Mouse (Mus musculus): ENCODE results near the gene Tnni2. TPM values are rescaled to one million over a fixed set of nuclear protein-coding genes. Genes with fewer than 3 reads are reported as not detected.

Tnni2 gene
- polyA plus RNA-seq, 1 experiment from 2014 or later = 17.6 TPM

DNA sequence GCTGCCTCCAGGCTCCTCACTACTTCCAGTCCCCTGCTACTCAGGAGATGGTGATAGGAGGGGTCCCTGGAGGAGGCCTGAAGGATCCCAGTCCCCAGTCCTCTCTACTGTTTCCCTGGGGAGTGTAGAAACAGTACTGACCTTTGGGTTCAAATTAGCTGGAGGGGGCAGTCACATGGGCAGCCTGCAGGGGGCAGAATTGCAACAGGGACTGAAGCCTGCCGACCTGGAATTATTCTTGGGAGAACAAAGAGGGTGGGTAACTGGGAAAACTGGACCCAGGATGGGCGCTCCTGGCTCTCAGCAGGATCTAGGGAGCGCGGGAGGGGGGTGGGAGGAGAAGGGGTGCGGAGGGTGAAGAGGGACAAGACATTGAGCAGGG, 39.6 kb downstream of the Tnni2 start:
- Histone ChIP-seq H3K4me3 (ENCODE audit: low read length) (peak overlapping the region; percentile 35), H3K27ac (ENCODE audit: low read length) (peak overlapping the region; percentile 95), H3K9me3 (ENCODE audit: control insufficient read depth, low read length) (no peaks in the 10 kb centered on the region), H3K27me3 (ENCODE audit: control insufficient read depth, insufficient read depth, low read depth, low read length) (no peaks in the 10 kb centered on the region), H3K36me3 (ENCODE audit: control insufficient read depth, insufficient read depth, low read length) (no peaks in the 10 kb centered on the region), H3K9ac (ENCODE audit: low read length) (peak overlapping the region; percentile 75), H3K4me1 (replicated peaks; ENCODE audit: control insufficient read depth, insufficient read depth, low read length) (peaks cover 30% of the 10 kb centered on the region), H3K4me2 (ENCODE audit: low read depth, low read length) (peak overlapping the region; percentile 61)
- ATAC-seq (ENCODE audit: low read depth) = peak; percentile 11
- 8% methylated on average over 5 of the region's 5 CpGs for WGBS

DNA sequence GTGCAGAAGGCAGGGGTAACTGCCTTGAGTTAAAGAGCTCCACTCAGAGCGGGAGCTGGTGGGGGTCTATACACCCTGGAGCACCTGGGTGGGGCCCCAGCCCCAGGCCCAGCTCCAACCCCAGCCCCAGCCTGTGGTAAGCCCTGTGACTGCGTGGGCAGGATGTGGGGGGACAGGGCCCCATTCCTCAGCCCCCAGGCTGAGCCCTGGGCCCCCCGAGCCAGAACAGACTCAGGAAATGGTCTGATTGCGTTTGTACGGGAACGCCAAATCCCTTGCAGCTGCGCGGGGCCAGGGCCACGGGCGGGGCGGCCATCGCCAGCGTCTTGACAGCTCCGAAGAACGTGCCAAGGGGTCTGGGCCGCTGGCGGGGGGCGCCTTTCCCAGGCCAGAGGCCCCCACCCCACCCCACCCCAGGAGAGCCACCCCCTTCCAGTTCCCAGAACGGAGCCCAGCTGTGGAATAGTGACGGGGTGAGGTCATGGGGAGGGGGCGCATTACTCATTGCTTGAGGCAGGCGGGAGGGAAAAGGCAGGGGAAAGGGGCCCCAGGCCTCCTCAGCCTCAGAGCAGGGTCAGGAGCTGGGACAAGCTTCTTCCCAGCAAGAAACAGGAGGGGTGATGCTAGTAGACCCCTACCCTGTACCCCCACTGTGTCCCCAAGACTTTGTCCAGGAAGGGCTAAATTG, 40.1 kb downstream of the Tnni2 start:
- Histone ChIP-seq H3K27ac (ENCODE audit: low read length) (peak overlapping the region; percentile 95), H3K9me3 (ENCODE audit: control insufficient read depth, low read length) (no peaks in the 10 kb centered on the region), H3K4me1 (replicated peaks; ENCODE audit: control insufficient read depth, insufficient read depth, low read length) (peaks cover 30% of the 10 kb centered on the region), H3K4me3 (ENCODE audit: low read length) (peak overlapping the region; percentile 35), H3K36me3 (ENCODE audit: control insufficient read depth, insufficient read depth, low read length) (peaks cover 2% of the 10 kb centered on the region), H3K27me3 (ENCODE audit: control insufficient read depth, insufficient read depth, low read depth, low read length) (no peaks in the 10 kb centered on the region), H3K4me2 (ENCODE audit: low read depth, low read length) (peak overlapping the region; percentile 61), H3K9ac (ENCODE audit: low read length) (peak overlapping the region; percentile 75)
- peak; percentile 77 for ATAC-seq (ENCODE audit: low read depth)
- WGBS = 2% methylated on average over 22 of the region's 22 CpGs

DNA sequence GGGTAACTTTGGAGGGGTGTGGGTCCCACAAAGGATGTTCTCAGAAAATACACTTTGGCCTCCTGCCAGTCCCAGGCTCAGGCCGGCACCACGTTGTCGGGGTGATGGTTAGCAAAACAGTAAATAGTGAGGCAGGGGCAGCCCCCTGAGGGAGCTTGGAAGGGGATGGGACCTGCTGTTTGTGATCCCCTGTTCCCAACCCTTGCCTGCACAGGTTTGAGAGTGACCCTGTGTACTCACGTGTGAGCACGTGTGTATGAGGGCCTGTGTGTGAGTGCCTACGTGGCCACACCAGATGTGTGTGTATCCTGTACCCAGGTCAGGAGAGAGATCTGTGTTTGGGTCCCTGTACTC, 40.6 kb downstream of the Tnni2 start:
- no peaks in the 10 kb centered on the region for H3K27me3 ChIP-seq (ENCODE audit: control insufficient read depth, insufficient read depth, low read depth, low read length)
- peak overlapping the region; percentile 35 for H3K4me3 ChIP-seq (ENCODE audit: low read length)
- no peaks in the 10 kb centered on the region for H3K9me3 ChIP-seq (ENCODE audit: control insufficient read depth, low read length)
- H3K36me3 ChIP-seq (ENCODE audit: control insufficient read depth, insufficient read depth, low read length) = peaks cover 3% of the 10 kb centered on the region
- peak overlapping the region; percentile 95 for H3K27ac ChIP-seq (ENCODE audit: low read length)
- peaks cover 30% of the 10 kb centered on the region for H3K4me1 ChIP-seq (replicated peaks; ENCODE audit: control insufficient read depth, insufficient read depth, low read length)
- peak overlapping the region; percentile 61 for H3K4me2 ChIP-seq (ENCODE audit: low read depth, low read length)
- ATAC-seq (ENCODE audit: low read depth) = peak; percentile 24
- 14% methylated on average over 6 of the region's 6 CpGs for WGBS
- peak overlapping the region; percentile 75 for H3K9ac ChIP-seq (ENCODE audit: low read length)

DNA sequence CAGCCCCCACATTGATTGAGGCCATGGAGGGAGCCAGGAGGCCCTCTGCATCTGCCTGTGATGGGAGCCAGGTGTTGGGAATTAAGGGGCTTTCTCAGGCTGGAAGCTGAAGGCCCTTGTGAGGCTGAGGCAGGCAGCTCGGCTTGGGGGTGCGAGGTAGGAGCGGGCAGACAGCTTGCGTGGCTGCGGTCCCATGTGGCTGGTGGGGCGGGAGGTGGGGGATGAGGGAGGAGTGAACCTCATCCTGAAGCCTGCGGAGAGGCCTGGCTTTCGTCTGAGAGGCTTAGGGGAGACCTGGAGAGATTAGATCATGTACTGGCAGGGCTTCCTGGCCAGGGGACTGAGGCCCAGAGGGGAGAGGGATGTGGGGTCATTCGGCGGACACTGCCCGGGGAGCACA, 41.5 kb downstream of the Tnni2 start:
- H3K4me2 ChIP-seq (ENCODE audit: low read depth, low read length) = no peak overlapping the region

DNA sequence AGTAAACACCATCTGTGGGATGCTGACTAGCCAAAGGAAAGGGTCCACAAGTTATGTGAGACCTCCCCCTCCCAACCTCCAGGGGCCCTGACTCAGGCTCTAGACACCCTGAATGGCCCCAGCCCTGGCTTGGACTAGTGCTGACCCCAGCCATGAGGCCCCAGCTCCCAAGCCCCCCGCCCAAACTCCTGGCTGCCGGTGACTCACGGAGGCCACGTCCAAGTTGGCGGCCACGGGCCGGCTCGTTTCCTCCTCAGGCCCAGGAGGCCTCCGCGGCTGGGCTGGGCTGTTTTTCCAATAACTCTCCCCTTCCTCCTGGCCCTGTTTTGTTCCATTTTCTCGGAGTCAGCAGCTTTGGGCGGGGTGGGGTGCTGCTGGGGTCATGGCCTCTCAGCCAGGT, 43.2 kb downstream of the Tnni2 start:
- Histone ChIP-seq H3K36me3 (ENCODE audit: control insufficient read depth, insufficient read depth, low read length) (peaks cover 8% of the 10 kb centered on the region), H3K4me2 (ENCODE audit: low read depth, low read length) (no peak overlapping the region), H3K4me3 (ENCODE audit: low read length) (no peak overlapping the region), H3K27me3 (ENCODE audit: control insufficient read depth, insufficient read depth, low read depth, low read length) (no peaks in the 10 kb centered on the region), H3K4me1 (replicated peaks; ENCODE audit: control insufficient read depth, insufficient read depth, low read length) (peaks cover 34% of the 10 kb centered on the region), H3K9me3 (ENCODE audit: control insufficient read depth, low read length) (no peaks in the 10 kb centered on the region), H3K27ac (ENCODE audit: low read length) (no peak overlapping the region), H3K9ac (ENCODE audit: low read length) (no peak overlapping the region)
- 69% methylated on average over 12 of the region's 12 CpGs for WGBS
- ATAC-seq (ENCODE audit: low read depth) = no peak

More for the DNA sequence above, 41.5 kb downstream of the Tnni2 start:
- peak overlapping the region; percentile 95 for H3K27ac ChIP-seq (ENCODE audit: low read length)
- peaks cover 34% of the 10 kb centered on the region for H3K4me1 ChIP-seq (replicated peaks; ENCODE audit: control insufficient read depth, insufficient read depth, low read length)
- H3K4me3 ChIP-seq (ENCODE audit: low read length) = no peak overlapping the region
- no peak for ATAC-seq (ENCODE audit: low read depth)
- H3K9me3 ChIP-seq (ENCODE audit: control insufficient read depth, low read length) = no peaks in the 10 kb centered on the region
- no peaks in the 10 kb centered on the region for H3K27me3 ChIP-seq (ENCODE audit: control insufficient read depth, insufficient read depth, low read depth, low read length)
- WGBS = 46% methylated on average over 11 of the region's 11 CpGs
- peaks cover 3% of the 10 kb centered on the region for H3K36me3 ChIP-seq (ENCODE audit: control insufficient read depth, insufficient read depth, low read length)
- peak overlapping the region; percentile 39; the same call in 1 of the 2 replicates for H3K9ac ChIP-seq (ENCODE audit: low read length)

DNA sequence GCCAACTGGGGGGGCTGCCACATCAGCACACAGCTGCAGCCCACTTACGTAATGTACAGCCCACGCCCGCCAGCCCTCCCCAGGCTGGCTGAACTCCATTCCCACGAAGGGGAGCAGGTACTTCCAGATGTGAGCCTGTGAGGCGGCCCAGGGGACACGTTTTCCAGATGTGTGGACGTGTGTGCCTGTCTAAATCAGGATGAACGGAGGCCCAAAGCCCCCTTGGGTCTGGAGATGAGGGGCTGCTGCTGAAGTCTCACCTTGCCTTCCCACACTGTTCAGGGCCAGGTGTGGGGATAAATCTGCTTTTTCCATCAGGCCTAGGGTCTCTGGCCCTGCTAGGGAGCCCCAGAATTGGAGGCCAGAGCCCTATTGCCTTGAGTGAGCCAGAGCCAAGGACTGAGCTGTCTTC, 45.1 kb downstream of the Tnni2 start:
- H3K4me2 ChIP-seq (ENCODE audit: low read depth, low read length) = no peak overlapping the region
- H3K27ac ChIP-seq (ENCODE audit: low read length) = peak overlapping the region; percentile 65
- peaks cover 8% of the 10 kb centered on the region for H3K36me3 ChIP-seq (ENCODE audit: control insufficient read depth, insufficient read depth, low read length)
- H3K4me3 ChIP-seq (ENCODE audit: low read length) = no peak overlapping the region
- 74% methylated on average over 8 of the region's 8 CpGs for WGBS
- no peaks in the 10 kb centered on the region for H3K27me3 ChIP-seq (ENCODE audit: control insufficient read depth, insufficient read depth, low read depth, low read length)
- H3K9ac ChIP-seq (ENCODE audit: low read length) = peak overlapping the region; percentile 49
- peaks cover 21% of the 10 kb centered on the region for H3K4me1 ChIP-seq (replicated peaks; ENCODE audit: control insufficient read depth, insufficient read depth, low read length)
- ATAC-seq (ENCODE audit: low read depth) = no peak
- H3K9me3 ChIP-seq (ENCODE audit: control insufficient read depth, low read length) = no peaks in the 10 kb centered on the region

DNA sequence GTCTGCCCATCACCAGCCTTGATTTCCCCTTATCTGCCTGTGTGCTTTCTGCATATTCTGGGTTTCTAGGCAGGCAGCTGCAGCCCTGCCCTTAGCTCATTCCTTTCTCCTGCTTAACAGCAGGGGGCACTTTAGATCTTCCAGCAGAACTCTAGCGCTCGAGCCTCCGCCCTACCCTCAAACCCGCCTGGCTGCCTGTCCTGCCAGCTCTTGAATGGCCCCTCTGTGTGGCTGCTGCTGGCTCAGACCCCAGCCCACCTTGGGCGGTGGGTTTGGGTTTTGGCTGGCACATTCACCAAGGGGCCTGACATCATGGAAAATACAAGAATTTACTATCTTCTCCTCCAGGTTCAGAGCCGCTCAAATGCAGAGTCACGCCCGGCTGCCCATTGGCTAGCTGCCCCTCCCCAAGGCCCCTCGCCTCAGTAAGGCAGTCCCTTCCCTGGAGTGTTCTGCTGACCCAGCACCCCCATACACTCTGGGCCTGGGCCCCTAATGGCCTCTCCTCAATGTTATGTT, 45.8 kb downstream of the Tnni2 start:
- peaks cover 8% of the 10 kb centered on the region for H3K36me3 ChIP-seq (ENCODE audit: control insufficient read depth, insufficient read depth, low read length)
- H3K9ac ChIP-seq (ENCODE audit: low read length) = peak overlapping the region; percentile 49
- 13% methylated on average over 9 of the region's 9 CpGs for WGBS
- H3K4me1 ChIP-seq (replicated peaks; ENCODE audit: control insufficient read depth, insufficient read depth, low read length) = peaks cover 14% of the 10 kb centered on the region
- H3K9me3 ChIP-seq (ENCODE audit: control insufficient read depth, low read length) = no peaks in the 10 kb centered on the region
- H3K27me3 ChIP-seq (ENCODE audit: control insufficient read depth, insufficient read depth, low read depth, low read length) = no peaks in the 10 kb centered on the region
- ATAC-seq (ENCODE audit: low read depth) = peak; percentile 71
- H3K4me2 ChIP-seq (ENCODE audit: low read depth, low read length) = no peak overlapping the region
- no peak overlapping the region for H3K4me3 ChIP-seq (ENCODE audit: low read length)
- peak overlapping the region; percentile 65 for H3K27ac ChIP-seq (ENCODE audit: low read length)

DNA sequence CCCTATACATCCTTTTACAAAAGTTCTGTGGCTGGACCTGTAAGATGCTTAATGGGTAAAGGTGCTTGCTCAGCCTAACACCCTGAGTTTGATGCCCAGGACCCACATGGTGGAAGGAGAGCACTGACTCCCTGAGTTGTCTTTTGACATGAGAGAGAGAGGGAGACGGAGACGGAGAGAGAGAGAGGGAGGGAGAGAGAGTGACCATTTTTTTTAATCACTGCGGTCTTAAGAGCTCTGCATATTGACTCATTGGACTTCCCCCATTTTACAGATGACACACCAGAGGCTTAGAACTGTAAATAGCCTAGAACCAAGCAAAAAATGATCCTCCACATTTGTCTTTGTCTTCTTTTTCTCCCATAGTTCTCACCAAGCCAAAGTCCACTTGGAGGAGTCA, 46.4 kb downstream of the Tnni2 start:
- H3K36me3 ChIP-seq (ENCODE audit: control insufficient read depth, insufficient read depth, low read length) = peaks cover 8% of the 10 kb centered on the region
- H3K9me3 ChIP-seq (ENCODE audit: control insufficient read depth, low read length) = no peaks in the 10 kb centered on the region
- peaks cover 8% of the 10 kb centered on the region for H3K4me1 ChIP-seq (replicated peaks; ENCODE audit: control insufficient read depth, insufficient read depth, low read length)

DNA sequence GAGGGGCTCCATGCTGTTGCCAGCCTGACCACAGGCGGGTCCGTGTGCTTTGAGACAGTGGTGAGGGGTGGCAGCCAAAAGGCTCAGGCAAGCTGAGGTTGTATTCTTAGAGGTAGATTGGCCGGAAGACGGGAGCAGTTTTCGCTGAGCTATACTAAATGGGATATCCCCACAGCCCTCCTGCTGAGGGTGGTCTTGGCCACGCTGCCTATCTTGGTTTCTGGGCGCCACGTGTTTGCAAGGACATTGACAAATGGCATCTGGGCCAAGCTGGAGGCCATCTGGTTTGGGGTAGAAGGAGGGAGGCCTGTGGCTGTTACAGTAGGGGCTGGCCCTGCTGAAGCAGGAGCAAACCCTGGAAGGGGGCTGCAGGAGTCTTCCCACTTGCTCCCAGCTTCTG, 51.9 kb downstream of the Tnni2 start:
- Histone ChIP-seq H3K4me1 (replicated peaks; ENCODE audit: control insufficient read depth, insufficient read depth, low read length) (no peaks in the 10 kb centered on the region), H3K4me3 (ENCODE audit: low read length) (no peak overlapping the region), H3K9me3 (ENCODE audit: control insufficient read depth, low read length) (no peaks in the 10 kb centered on the region), H3K36me3 (ENCODE audit: control insufficient read depth, insufficient read depth, low read length) (peaks cover 9% of the 10 kb centered on the region; the same call in 1 of the 2 replicates), H3K4me2 (ENCODE audit: low read depth, low read length) (no peak overlapping the region), H3K27ac (ENCODE audit: low read length) (0 out of 2 replicates have a peak overlapping the region, but pooled peaks have one; percentile 3), H3K27me3 (ENCODE audit: control insufficient read depth, insufficient read depth, low read depth, low read length) (no peaks in the 10 kb centered on the region), H3K9ac (ENCODE audit: low read length) (no peak overlapping the region)
- 59% methylated on average over 8 of the region's 8 CpGs for WGBS
- ATAC-seq (ENCODE audit: low read depth) = no peak

More for the DNA sequence above, 46.4 kb downstream of the Tnni2 start:
- peak overlapping the region; percentile 65 for H3K27ac ChIP-seq (ENCODE audit: low read length)
- H3K27me3 ChIP-seq (ENCODE audit: control insufficient read depth, insufficient read depth, low read depth, low read length) = no peaks in the 10 kb centered on the region
- whole genome bisulfite sequencing = 66% methylated on average over 3 of the region's 3 CpGs
- no peak overlapping the region for H3K4me3 ChIP-seq (ENCODE audit: low read length)
- no peak for ATAC-seq (ENCODE audit: low read depth)
- no peak overlapping the region for H3K9ac ChIP-seq (ENCODE audit: low read length)
- no peak overlapping the region for H3K4me2 ChIP-seq (ENCODE audit: low read depth, low read length)
